Mouse (Mus musculus): ENCODE results near the gene Mier3. TPM values are rescaled to one million over a fixed set of nuclear protein-coding genes. Genes with fewer than 3 reads are reported as not detected.

The Mier3 gene
- 10 to 100 TPM; 46.7 to 48.9 TPM for total RNA-seq (2021)
- long read RNA-seq, experiment 1, partial matches to known transcripts = 0 of 1 reads
- long read RNA-seq, experiment 1, other reads (novel, unspliced or antisense) = 1 of 1 reads
- long read RNA-seq, experiment 2, full-length matches to known transcripts = 1 of 9 reads
- long read RNA-seq, experiment 2, partial matches to known transcripts = 7 of 9 reads
- long read RNA-seq, experiment 2, other reads (novel, unspliced or antisense) = 1 of 9 reads

DNA sequence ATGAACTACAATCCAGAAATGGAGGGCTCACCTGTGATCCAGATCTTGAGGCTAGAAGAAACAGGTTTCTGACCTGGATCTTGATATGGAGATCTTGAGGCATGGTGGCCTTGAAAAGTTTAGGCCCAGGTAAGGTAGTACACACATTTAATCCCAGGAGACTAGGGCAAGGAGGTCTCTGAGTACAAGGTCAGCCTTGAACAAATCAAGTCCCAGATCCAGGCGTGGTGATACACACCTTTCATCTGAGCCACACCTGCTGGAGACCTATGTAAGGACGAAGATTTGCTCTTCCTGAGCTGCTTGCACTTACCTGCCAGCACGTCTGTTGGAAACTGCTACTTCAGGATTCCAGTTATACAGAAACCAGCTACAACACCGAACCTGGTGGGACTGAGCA is at the start of gene Mier3:
Gene Mier3 (plus strand): TSS at position 301 of the 400 bp plus-strand sequence.
- DNase-seq (ENCODE audit: low spot score in 2 of 2) = no peak

DNA sequence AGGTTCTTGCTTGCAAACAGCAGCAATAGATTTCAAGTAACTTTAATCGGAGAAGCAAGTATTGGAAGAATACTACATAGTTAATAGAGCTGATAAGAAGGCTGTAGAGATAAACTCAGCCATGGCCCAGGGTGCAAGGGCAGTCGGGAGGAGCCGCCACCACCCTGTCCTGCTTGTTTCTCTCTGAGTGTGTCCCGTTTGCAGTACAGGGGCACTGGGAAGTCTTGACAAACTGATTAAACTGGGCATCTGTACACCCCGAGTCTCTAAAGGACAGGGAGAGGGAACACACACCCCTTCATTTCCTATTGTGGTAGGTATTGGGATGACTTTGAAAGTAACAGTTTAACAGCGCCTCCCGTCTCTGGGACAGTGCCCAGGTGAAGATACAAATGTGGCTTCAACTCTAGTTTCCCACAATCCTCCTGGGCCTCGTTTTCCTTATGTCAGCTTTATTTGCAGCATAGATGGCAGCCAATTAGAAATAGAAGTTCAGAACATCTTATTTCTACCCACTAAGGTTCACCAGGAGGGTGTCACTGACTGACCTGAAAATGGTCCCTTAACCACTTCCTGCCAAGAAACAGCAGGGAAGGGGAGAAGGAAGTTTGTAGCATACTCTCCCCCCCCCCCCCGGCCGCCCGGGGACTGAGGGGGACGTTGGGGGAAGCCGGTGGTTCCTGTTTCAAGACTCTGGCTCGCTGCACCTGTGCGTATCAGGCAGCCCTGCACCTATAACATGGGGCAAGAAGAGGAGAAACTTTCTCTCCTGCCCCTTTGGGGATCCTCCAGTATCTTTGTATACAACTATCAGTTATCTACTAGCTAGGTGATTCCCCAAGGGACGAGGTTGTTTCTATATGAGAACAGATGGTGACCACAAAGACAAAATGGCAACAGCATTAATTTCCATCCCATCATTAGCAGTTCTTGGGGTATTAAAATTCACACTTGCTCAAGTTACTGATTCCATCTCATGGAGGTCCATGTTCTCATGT is 46.3 kb upstream of the Mier3 start:
- DNase-seq (ENCODE audit: low spot score in 2 of 2) = no peak

DNA sequence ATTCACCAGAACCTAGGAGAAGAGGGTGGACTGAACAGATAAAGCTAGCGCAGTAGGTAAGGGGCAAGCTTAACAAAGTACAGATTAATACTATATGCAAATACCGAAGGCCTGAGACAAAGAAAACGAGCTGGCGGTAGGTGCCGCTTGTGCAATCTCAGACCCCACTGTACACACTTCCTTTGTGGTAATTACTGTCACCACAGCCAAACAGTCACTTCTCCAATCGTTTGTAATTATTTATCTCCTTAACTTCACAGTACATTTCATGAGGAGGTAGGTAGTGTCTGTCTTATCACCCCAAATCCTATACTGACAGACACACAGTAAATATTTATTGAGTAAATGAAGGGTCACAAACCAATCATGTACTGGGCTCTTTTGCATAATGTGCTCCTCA is 40.5 kb upstream of the Mier3 start:
- no peak for DNase-seq (ENCODE audit: low spot score in 2 of 2)

DNA sequence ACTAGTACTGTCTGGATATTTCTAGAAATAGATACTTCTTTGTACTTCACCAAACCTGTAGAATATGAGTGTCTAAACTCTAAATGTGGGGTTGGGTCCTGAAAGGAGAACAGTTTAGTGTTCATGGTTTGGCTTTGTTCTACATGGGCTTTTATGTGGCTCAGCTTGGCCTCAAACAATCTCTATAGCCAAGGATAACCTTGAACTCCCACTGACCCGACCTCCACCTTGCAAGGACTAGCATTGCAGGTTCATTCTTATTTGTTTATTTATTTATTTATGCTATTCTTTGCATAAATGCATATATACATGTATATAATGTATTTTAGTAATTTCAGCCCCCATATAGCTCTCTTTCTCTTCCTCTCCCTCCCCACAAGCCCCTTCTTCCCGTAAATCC is 37.1 kb upstream of the Mier3 start:
- DNase-seq (ENCODE audit: low spot score in 2 of 2) = no peak

DNA sequence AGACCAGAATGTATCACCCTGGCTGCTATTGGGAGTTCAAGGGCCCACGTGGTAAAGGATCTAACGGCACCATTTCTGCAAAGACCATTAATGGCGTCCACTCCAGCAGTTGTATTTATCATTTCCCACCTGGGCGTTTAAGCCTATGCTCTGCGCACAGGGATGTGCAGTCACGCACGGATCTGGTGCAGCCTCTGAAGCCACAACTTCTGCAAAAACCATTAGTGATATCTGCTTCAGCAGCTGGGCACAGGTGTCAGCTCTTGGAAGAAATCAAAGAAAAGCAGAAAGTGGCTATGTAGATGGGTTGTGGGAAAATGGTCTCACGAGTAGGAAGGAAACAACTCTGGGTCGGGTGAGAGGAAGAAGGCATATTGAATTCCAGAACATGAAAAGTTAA is 34.6 kb upstream of the Mier3 start:
- DNase-seq (ENCODE audit: low spot score in 2 of 2) = no peak

DNA sequence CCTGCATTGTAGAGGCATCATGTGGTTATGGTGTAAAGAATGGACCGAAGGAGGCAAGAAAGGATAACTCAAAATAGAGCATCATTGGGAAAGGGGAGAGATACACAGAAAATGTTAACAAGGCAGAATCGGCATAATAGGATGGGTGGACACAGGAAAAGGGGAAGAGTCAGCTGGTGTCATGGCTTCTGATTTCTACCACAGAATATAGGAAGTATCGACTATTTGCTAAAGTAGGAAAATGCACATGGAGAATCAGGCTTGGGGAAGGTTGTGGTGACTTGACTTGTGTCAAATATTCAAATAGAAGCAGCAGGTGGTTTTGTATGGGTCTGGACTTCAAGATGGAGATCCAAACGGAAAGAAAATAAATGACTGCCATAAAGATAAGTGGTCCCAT is 33.5 kb upstream of the Mier3 start:
- DNase-seq (ENCODE audit: low spot score in 2 of 2) = no peak

DNA sequence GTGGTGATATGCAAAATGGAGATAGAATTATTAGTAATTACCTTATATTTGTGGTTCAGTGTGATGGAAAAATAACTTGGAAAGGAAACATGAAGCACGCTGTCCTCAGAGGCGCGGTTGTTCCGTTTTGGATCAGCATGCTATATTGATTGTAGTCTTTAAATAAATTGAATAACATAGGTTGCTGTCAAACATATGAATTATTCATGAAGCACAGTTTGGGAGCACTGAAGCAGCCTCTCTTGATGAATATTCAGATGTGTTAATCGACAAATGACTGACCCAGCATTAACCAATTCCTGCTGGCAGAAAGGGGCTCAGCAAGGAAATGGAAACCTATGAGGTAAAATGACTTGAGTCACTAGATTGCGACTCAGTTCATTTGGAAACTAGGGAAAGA is 29.8 kb upstream of the Mier3 start:
- no peak for DNase-seq (ENCODE audit: low spot score in 2 of 2)

DNA sequence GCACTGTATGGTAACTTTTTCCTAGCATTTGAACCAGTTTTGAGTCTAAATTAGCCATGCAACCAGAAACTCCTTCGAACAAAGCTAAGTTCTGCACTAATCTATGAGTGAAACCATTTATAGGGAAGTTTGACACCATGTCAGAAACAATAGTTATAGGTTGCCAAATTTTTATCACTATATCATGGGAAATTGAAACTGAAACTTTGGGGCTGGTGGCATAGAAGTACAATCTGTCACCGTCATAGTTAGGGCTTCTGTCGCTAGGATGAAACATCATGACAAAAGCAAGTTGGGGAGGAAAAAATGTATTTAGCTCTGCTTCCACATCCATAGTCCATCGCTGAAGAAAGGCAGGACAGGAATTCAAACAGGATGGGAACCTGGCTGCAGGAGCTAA is 25.5 kb upstream of the Mier3 start:
- DNase-seq (ENCODE audit: low spot score in 2 of 2) = no peak

DNA sequence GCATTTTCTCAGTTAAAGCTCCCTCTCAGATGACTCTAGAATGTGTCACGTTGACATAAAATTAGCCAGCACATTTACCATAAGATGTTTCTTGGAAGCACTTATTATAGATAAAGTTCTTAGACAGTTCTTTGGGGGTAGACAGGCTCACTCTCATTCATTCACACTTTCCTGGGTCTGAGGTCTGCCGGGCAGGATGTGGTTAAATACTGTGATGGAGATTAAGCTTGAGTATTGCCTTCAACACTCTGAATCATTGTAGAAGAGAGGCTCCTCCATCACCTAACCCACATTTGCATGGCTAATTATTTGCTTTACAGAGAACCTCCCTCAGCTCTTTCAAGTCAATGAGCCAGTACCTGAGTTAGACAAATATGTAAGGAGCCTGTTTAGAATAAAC is 24.9 kb upstream of the Mier3 start:
- DNase-seq (ENCODE audit: low spot score in 2 of 2) = no peak

DNA sequence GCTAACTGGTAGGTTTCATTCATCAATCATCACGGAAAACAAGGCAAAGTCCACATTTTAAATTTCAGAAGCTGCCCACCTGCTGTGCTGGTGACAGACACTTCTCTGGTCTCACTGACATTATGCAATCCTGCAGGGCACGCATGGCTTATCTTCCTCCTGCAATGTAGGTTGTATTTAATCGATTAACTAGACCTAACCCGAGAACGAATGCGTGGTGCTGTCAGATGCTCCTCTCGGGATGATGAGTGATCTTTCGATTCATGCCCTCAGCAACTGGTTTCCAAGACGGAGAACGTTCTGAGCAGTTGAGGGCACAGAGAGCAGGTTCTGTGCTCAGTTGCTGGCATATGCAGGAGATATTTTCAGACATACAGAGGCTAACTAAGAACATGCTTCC is 24.5 kb upstream of the Mier3 start:
- DNase-seq (ENCODE audit: low spot score in 2 of 2) = no peak

DNA sequence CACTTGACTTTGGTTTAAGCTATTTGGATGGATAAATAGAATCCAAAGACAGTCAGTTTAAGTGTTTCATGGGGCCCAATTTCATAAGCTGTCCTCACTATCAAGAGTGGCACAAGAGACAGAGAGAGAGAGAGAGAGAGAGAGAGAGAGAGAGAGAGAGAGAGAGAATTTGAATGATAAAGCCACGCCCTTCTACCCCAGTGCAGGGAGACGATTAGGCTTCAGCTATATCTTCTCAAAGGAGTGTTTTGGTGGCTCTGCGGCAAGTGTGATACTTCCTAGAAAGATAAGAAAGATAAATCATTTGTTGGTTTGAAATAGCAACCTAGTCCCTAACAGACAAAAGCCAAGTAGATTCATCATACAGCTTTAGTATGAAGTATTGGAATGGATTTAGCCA is 24.0 kb upstream of the Mier3 start:
- DNase-seq (ENCODE audit: low spot score in 2 of 2) = no peak

DNA sequence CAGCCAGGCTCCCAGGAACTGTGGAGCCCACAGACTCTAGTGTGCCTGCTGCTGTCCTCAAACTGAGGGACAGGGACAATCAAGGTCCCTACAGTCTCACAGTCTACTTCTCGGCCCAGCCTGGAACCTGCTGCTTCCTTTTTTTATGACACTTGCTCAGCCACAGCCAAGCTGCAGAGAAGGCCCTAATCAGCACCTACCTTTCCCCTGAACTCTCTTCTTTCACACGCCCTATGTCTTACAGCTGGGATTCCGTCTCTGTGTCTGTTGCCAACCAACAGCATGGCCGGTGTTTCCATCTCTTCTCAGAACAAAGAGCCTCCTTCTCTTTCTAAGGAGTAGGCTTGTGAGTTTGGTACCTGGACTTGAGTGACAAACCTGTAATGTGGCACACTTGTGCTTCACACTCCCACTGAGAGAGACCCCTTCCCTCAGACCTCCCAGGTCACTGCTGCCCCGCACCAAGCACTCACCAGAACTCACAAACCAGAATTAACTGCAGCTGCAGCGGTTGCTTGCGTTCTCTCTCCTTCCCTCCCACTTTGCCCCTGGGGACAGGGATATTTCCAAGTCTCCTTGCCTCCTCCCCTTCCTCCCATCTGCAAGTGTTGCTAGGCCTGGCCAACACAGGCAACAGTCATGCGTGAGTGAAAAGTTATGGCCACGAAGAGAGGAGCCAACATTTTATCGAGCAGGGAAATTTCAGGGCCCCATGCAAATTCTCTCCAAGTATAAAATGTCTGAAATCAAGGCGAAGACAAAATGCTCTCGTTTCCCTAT is 22.1 kb upstream of the Mier3 start:
- DNase-seq (ENCODE audit: low spot score in 2 of 2) = no peak

DNA sequence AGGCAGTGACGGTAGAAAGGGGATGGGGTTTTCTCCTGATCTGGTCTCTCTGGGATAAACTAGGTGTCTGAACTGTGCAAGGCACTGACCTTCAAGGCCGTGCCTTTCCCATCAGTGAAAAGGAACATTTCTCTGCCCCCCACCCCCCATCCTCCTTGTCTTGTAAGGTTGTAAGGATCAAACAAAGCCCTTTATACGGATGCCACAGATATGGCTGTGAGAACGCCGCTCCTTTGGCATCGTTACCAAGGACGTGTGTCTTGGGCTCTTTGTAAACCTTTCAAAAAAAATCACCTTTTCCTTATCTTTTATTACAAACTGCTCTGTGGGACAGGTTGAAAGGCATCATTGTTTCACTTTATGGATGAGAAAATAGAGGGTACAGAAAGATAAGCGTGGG is 21.3 kb upstream of the Mier3 start:
- no peak for DNase-seq (ENCODE audit: low spot score in 2 of 2)

DNA sequence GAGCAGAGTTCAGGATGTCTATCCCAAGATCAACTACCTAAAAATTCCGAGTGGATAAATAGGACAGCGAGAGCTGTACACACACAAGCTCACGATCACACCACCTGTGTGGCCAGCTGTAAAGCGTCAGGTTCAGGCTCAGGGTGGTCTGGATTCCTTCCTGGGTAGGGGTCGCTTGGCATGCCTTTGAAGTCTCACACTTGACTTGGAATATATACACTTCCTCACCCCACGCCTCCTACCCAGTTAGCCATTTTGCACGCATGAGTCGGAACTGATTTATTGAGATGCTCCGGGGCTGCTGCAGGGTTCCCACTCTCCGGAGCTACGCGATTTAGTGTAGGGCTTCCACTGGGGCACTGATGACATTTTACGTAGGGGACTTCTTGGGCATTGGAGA is 20.7 kb upstream of the Mier3 start:
- DNase-seq (ENCODE audit: low spot score in 2 of 2) = no peak

DNA sequence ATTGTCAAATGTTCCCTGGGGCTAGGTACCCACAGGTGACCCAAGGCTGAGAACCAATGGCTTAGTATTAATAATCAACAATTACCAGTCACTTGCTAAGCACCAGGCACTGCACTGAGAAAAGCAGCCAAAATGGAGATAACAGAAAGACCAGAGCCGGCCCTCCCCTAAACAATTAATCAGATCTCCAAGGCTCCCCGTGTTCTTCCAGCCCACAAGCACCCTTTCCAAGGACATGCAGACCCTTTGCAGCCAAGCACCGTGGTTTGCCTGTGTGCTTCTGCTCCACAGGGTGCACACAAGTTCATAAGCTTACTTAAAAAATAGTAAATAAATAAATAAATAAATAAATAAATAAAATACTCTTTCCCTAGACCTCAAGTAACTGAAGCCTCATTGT is 20.2 kb upstream of the Mier3 start:
- no peak for DNase-seq (ENCODE audit: low spot score in 2 of 2)

DNA sequence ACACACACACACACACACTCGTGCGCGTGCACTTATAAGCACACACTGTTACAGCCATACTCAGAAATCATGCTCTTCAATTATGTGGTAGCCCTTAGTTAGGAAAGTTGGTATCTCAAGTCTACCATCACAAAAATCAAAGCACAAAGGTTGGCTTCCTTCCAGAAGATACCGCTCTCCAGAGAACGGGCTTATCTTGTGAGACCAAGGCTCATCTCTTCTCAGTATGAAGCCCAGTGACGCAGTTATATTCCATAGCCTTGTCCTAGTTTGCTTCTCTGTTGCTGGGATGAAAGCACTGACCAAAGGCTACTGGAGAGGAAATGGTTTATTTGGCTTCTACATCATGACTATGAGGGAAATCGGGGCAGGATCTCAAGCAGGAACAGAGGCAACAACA is 12.8 kb upstream of the Mier3 start:
- DNase-seq (ENCODE audit: low spot score in 2 of 2) = no peak

DNA sequence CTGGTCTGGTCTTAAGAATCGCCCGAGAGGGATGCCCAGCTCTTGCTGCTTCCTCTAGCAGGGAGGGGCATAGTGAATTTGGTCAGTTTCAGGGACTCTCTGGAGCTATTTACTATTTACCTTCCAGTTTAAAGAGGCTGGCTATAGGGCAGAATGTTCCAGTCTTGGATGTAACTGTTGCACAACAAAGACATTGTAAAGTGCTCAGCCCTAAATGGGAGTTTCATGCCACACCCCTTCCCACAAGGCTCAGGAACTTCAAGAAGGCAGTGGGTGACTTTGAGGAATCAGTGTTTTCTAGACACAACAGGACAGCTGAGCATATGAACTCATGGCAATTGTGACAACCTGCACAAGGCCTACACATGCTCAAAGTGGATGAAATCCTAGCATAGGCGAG is 3.9 kb upstream of the Mier3 start:
- no peak for DNase-seq (ENCODE audit: low spot score in 2 of 2)

DNA sequence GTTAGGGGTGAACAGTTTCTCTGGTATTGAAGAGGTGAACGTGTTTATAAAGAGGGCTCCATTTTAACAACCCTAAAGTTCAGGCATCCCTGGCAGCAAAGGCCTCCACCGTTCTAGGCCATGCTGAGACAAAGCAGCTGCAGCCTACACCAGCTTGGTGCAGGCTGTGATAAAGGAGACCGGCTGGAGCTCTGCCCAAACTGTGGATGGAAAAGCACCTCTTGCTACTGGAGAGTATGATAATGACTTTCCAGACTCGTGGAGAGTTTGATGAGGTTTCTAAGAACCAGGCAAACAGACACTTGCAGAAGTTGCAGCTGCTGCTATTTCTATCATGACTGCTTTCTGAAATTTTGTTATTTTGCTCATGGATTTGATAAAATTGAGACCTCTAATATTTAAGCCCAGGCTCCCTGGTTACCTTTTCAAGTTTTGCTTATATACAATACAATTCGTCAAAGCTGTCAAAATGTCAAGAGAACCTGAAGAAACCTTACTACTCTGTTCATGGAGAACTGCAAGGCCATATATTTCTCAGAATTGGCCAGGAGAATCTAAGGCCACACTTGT is 3.4 kb downstream of the Mier3 start:
- no peak for DNase-seq (ENCODE audit: low spot score in 2 of 2)

DNA sequence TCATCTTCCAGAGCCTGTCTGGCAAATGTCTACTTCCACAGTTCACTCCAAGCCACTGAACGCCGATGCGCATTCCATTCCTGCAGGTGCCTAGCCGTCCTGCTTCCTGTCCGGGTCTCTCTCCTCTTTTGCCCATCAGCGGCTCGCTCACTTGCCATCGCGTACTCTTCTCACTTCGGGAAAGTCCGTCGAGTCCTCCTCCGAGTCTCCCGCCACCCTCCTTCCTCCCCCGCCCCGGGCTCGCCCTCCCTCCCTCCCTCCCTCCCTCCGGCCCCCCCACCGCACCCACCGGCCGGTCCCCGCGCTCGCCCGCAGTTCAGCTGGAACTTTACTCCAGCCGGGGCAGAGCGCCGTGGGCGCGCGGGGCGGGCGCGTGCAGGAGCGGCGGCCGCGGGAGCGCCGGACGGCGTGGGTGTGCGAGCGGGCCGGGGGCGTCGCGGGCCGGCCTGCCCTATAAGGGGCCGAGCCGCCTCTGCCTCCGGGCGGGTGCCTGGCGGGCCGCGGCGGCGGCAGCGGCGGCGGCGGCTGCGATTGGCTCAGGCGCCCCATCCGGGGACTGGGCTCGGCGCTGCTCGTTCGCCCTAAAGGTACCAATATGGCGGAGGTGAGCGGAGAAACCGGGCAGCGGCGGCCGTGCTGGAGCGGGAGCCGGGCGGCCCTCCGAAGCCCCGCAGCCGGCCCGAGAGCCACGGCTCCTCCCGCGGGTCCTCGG is 5.1 kb downstream of the Mier3 start:
- peak; percentile 78 to 80 for DNase-seq (ENCODE audit: low spot score in 2 of 2)

DNA sequence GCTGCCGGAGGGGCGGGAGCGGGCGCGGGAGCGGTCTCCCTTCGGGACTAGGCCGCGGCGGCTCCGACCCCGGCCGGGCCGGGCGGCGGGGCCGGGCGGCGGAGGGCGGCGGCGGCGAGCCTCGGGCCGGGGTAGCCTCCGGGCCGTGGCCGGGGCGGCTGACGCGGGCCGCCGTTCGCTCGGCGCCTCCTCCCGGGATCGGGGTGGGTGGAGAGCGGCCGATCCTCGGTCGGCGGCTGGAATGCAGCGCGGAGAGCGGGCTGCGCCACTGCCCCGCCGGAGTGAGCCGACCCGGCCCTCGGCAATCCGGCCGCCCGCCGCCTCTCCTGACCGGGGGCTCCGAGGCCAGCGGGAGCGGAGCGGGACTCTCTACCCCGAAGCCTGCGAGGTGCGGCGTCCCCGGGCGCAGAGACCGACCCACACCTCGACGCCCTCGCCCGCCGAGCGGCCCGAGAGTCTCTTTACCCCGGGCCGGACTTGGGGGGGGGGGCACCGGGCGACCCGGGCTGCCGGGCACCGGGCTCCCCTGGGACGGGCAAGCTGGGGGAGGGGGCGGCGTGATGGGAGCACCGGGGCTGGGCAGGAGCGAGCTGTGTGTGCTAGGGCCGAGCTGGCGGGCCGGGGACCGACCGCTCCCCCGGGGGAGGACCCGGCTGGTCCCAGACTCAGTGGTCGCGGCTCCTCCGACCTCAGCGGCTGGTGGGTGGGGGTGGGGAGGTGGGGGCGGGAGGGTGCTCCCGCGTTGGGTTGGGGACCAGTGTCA is 5.9 kb downstream of the Mier3 start:
- peak; percentile 8 to 12 for DNase-seq (ENCODE audit: low spot score in 2 of 2)

Measured in adrenal gland, postnatal 4 days (tissue).